Mouse (Mus musculus) lung, postnatal 0 days (tissue): ENCODE results near the gene Phlpp1.

Source experiments
- CTCF ChIP-seq: IDR thresholded peaks from 2 replicates; pipeline ENCODE4 v1.5.1; 2016; ENCODE audit warnings: antibody characterized with exemption, mild to moderate bottlenecking
- EP300 ChIP-seq: IDR thresholded peaks from 2 replicates; pipeline ENCODE4 v1.6.1; 2016; ENCODE audit warnings: antibody characterized with exemption, mild to moderate bottlenecking, control low read depth

DNA sequence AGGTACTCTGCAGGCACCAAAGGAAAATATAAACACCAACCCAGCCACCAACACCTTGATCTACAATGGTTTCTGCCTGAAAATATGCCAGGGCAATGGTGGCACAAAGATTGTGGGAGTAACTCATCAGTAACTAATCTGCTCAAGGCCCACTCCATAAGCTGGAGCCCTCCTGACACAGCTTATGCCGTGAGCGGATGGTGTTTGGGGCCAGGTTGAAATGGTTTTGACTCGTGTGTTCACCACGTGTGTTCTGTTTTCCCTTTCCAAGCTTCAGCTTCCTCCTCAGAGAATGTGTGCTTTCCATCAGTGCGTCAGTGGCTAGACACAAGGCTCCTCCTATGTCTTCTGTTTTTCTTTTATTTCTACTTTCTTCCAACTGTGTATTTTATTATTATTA is 37.0 kb downstream of the Phlpp1 start:
- TF ChIP-seq EP300 (no peak), CTCF (no peak)
